Mouse (Mus musculus) embryonic fibroblast, embryonic 13.5 days (primary cell): ENCODE measurements around the gene Ptgir.

ENCODE experiments used
- CTCF ChIP-seq: IDR thresholded peaks from 2 replicates; pipeline ENCODE4 v1.5.1; 2011; ENCODE audit warnings: mild to moderate bottlenecking, control low read depth, low read length, moderate library complexity, borderline replicate concordance; ENCODE audit not compliant: insufficient read depth
- POLR2A ChIP-seq: IDR thresholded peaks from 2 replicates; pipeline ENCODE4 v1.6.1; 2011; ENCODE audit warnings: low read depth, mild to moderate bottlenecking, control low read depth, low read length, moderate library complexity

DNA sequence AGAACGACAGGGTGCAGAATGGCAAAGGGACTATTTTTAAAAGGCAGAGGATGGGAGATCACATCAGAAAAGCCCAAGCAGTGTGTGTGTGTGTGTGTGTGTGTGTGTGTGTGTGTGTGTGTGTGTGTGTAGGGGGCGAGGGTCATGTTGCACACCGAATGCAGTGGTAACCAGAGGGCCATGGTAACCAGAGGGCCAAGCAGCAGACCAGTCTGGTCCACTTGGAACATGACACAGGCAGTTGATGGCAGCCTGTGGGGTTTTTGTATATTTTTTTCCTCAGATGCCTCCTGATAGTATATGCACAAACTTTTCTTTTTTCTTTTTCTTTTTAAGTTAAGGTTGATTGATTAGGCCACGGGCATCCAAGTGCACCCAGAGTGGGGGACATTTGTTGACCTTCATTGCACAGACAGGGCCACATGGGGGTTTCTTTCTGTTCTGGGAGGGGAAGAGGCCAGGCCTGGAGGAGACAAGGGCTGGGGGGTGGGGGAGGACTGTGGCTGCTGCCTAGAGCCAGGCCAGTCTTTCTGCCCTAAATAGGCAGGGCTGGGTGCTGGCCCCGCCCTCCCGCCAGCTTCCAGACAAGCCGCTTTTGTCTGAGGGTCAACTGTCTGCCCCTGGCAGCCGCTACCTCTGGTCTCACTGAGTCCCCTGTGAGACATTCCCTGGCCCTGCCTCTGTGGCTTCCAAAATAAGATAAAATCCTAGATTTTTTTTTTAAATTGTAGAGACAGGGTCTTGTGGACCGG lies 26.3 kb upstream of the Ptgir start:
- TF ChIP-seq POLR2A, result no peak
- no peak for TF ChIP-seq CTCF
